Mouse (Mus musculus) liver, embryonic 14.5 days (tissue): Measurements from ENCODE around the gene Hnf1a.

ENCODE experiments used
- CTCF ChIP-seq: IDR thresholded peaks from 2 replicates; pipeline ENCODE4 v1.5.1; 2016; ENCODE audit warnings: antibody characterized with exemption, low read depth, control low read depth
- EP300 ChIP-seq: IDR thresholded peaks from 2 replicates; pipeline ENCODE4 v1.6.1; 2016; ENCODE audit warnings: antibody characterized with exemption, low read depth

DNA sequence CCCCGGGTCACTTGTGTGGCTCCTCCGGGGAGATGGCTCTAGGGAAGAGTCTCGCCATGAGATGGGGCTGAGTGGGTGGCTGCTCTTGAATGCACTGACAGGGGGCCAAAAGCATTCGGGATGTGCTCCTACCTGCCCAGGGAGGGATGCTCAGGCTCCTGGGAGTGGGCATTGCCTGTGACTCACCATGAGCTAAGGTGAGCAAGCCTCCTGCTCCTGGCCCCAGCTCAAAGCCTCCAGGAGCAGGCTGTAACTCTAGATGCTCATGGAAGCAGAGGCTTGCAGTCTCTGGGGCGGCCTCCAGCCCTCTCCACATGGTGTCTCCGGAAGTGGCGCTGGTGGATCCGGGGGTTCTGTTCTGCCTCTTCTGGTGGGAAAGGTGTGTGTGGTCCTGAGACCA, 30.6 kb upstream of the Hnf1a start:
- TF ChIP-seq CTCF (no peak), EP300 (no peak)
